13 mouse cellular contexts compared by ENCODE assay signal in genomic region chr12:117628321-117629093, GRCm38 (mm10).
DNase-seq lines count a peak whose midpoint lies in the region; ATAC-seq and TF ChIP-seq lines count a peak whose summit lies in the region.
"Had no signal": no experiment of that assay in that cellular context is flagged by ENCODE, and none has a peak within 500 bp of the region (broad histone marks: within the 10 kb centered on the region; RNA-seq: fewer than 3 reads in every experiment).

No protein-coding gene starts in this region.

- no peak for TF ChIP-seq POLR2A in bone marrow, adult 2 months (IDR thresholded peaks at IDR 0.05; ENCODE audit: borderline replicate concordance, control insufficient read depth, low read depth, low read length)

- no peak overlapping the region for H3K4me3 ChIP-seq in forebrain, embryonic 12.5 days (replicated peaks)
- H3K4me3 ChIP-seq in forebrain, embryonic 10.5 days: no peak overlapping the region
- H3K4me3 ChIP-seq in bone marrow, adult 2 months (replicated peaks; ENCODE audit: control insufficient read depth, low read depth, low read length): no peak overlapping the region
- H3K4me3 ChIP-seq in forebrain, postnatal 0 days (ENCODE audit: low read depth, low read length): no peak overlapping the region
- H3K4me3 ChIP-seq in midbrain, embryonic 15.5 days: no peak overlapping the region
- H3K4me3 ChIP-seq: limb, embryonic 12.5 days had no signal

- peak overlapping the region; percentile 66 for H3K27ac ChIP-seq in forebrain, embryonic 12.5 days
- H3K27ac ChIP-seq in forebrain, embryonic 10.5 days: no peak overlapping the region
- peak overlapping the region; percentile 29; the same call in 1 of the 2 replicates for H3K27ac ChIP-seq in bone marrow, adult 2 months (ENCODE audit: control insufficient read depth, insufficient read depth, low read depth, low read length, poor library complexity)
- peak overlapping the region; percentile 10 for H3K27ac ChIP-seq in forebrain, postnatal 0 days (ENCODE audit: low read depth, low read length)
- peak overlapping the region; percentile 31 for H3K27ac ChIP-seq in midbrain, embryonic 15.5 days
- H3K27ac ChIP-seq: limb, embryonic 12.5 days had no signal

- no peak for DNase-seq in forebrain, embryonic 10.5 days (ENCODE audit: extremely low spot score, low spot score)
- peak; percentile 57 for DNase-seq in forebrain, postnatal 0 days
- DNase-seq in adrenal gland, adult 8-10 months: no peak
- no peak for DNase-seq in adrenal gland, adult (ENCODE audit: inconsistent age in 2 of 2, low spot score in 1 of 2)
- DNase-seq: heart, adult 18-20 months; heart, postnatal 14 days; liver, postnatal 0 days; right cerebral cortex, postnatal 4 days had no signal

- H3K9me3 ChIP-seq in forebrain, embryonic 12.5 days: no peaks in the 10 kb centered on the region
- no peaks in the 10 kb centered on the region for H3K9me3 ChIP-seq in forebrain, embryonic 10.5 days
- H3K9me3 ChIP-seq in forebrain, postnatal 0 days (ENCODE audit: low read length): no peaks in the 10 kb centered on the region
- H3K9me3 ChIP-seq in midbrain, embryonic 15.5 days: no peaks in the 10 kb centered on the region
- H3K9me3 ChIP-seq: limb, embryonic 12.5 days had no signal

- peaks cover 19% of the 10 kb centered on the region for H3K27me3 ChIP-seq in forebrain, embryonic 12.5 days
- peaks cover 23% of the 10 kb centered on the region; the same call in 1 of the 2 replicates for H3K27me3 ChIP-seq in forebrain, embryonic 10.5 days (ENCODE audit: poor library complexity, severe bottlenecking)
- H3K27me3 ChIP-seq in forebrain, postnatal 0 days (ENCODE audit: insufficient read depth, low read length): no peaks in the 10 kb centered on the region
- H3K27me3 ChIP-seq in midbrain, embryonic 15.5 days (replicated peaks): no peaks in the 10 kb centered on the region
- H3K27me3 ChIP-seq: limb, embryonic 12.5 days had no signal

- H3K4me1 ChIP-seq in forebrain, embryonic 12.5 days: peaks cover 15% of the 10 kb centered on the region
- H3K4me1 ChIP-seq in forebrain, embryonic 10.5 days: peaks cover 25% of the 10 kb centered on the region
- H3K4me1 ChIP-seq in bone marrow, adult 2 months (ENCODE audit: control insufficient read depth, insufficient read depth, low read length): no peaks in the 10 kb centered on the region; the same call in 1 of the 2 replicates
- H3K4me1 ChIP-seq in forebrain, postnatal 0 days (ENCODE audit: insufficient read depth): 0 out of 2 replicates have a peak, but pooled peaks cover 3% of the 10 kb centered on the region
- H3K4me1 ChIP-seq in midbrain, embryonic 15.5 days: no peaks in the 10 kb centered on the region

- H3K36me3 ChIP-seq in forebrain, embryonic 12.5 days (replicated peaks): no peaks in the 10 kb centered on the region
- H3K36me3 ChIP-seq in forebrain, embryonic 10.5 days (replicated peaks): no peaks in the 10 kb centered on the region
- H3K36me3 ChIP-seq in forebrain, postnatal 0 days (ENCODE audit: insufficient read depth): no peaks in the 10 kb centered on the region
- no peaks in the 10 kb centered on the region for H3K36me3 ChIP-seq in midbrain, embryonic 15.5 days (replicated peaks)
- H3K36me3 ChIP-seq: limb, embryonic 12.5 days had no signal

- no peak for TF ChIP-seq CTCF in bone marrow, adult 2 months (IDR thresholded peaks at IDR 0.05; ENCODE audit: control insufficient read depth, insufficient read depth, low read length)
- TF ChIP-seq CTCF in forebrain, postnatal 0 days (IDR thresholded peaks at IDR 0.05; ENCODE audit: low read depth): no peak

- H3K9ac ChIP-seq in forebrain, embryonic 12.5 days: no peak overlapping the region
- no peak overlapping the region for H3K9ac ChIP-seq in forebrain, postnatal 0 days
- no peak overlapping the region for H3K9ac ChIP-seq in midbrain, embryonic 15.5 days
- H3K9ac ChIP-seq: limb, embryonic 12.5 days; liver, postnatal 0 days had no signal

- H3K4me2 ChIP-seq in forebrain, embryonic 12.5 days: no peak overlapping the region
- 0 out of 2 replicates have a peak overlapping the region, but pooled peaks have one; percentile 6 for H3K4me2 ChIP-seq in forebrain, postnatal 0 days (ENCODE audit: low read depth)
- H3K4me2 ChIP-seq in midbrain, embryonic 15.5 days: no peak overlapping the region
- H3K4me2 ChIP-seq: limb, embryonic 12.5 days had no signal

- peak; percentile 34; the same call in 1 of the 2 replicates for ATAC-seq in forebrain, embryonic 12.5 days (ENCODE audit: low FRiP score)
- peak; percentile 78 for ATAC-seq in forebrain, postnatal 0 days
- ATAC-seq in midbrain, embryonic 15.5 days (replicated peaks): 0 out of 2 replicates have a peak, but pooled peaks have one; percentile 58
- no peak for ATAC-seq in granulocyte monocyte progenitor cell, adult 5-6 weeks (replicated peaks; ENCODE audit: poor library complexity, severe bottlenecking)
- ATAC-seq: liver, postnatal 0 days had no signal

- WGBS in forebrain, embryonic 12.5 days: 66% methylated on average over 18 of the region's 18 CpGs
- 87% methylated on average over 18 of the region's 18 CpGs for WGBS in forebrain, embryonic 10.5 days
- WGBS in bone marrow, adult 2 months: 84% methylated on average over 18 of the region's 18 CpGs
- WGBS in forebrain, postnatal 0 days: 53% methylated on average over 18 of the region's 18 CpGs
- 49% methylated on average over 18 of the region's 18 CpGs for WGBS in midbrain, embryonic 15.5 days
